Mouse (Mus musculus): ENCODE measurements around the gene Ntrk2. TPM values are rescaled to one million over a fixed set of nuclear protein-coding genes. Genes with fewer than 3 reads are reported as not detected.

Ntrk2 gene
- polyA plus RNA-seq, 1 experiment, result 3.2 TPM

DNA sequence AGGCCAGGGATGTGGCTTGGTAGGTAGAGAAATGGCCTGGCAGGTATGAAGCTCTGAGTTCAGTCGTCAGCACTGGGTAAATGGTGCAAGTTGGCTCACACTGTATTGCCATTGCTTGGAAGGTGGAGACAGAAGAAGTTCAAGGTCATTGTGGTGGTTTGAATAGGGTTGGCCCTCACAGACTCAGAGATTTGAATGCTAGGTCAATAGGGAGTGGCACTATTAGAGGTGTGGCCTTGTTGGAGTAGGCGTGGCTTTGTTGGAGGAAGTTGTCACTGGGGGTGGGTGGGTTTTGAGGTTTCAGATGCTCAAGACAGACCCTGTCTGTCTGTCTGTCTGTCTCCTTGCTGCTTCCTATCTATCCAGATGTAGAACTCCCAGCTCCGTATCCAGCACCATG is 159.5 kb downstream of the Ntrk2 start:
- no peak for DNase-seq (ENCODE audit: low spot score)

DNA sequence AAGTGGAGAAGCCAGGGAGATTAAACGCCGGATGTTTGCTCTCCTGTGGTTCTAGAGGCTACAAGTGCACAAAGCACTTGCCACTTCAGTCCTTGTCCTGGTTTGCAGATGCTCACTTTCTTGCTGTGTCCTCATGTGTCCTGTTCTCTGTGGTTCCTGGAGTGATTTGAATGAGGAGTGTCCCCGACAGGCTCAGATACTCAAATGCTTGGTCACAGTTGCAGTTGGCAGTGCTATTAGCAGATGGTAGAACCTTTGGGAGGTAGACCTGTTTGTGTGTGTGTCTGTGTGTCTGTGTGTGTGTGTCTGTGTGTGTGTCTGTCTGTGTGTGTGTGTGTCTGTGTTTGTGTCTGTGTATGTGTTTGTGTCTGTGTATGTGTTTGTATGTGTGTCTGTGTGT is 160.1 kb downstream of the Ntrk2 start:
- no peak for DNase-seq (ENCODE audit: low spot score)

DNA sequence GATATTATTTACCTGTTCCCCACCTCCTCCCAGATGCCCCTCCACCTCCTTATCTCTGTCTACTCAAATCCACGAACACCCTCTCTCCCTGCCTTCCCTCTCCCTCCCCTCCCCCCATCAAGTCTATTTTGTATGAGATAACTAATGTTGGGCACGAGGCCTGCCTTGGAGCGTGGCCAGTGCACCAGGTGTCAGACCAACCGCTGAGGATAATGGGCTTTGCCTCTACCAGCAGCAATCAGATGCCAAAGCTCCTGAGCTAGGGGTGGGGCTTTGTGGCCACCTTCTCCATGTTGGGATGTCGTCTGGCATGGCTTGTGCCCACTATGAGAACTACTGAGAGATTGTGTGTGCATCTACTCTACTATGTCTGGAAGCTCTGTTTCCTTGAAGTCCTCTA is 161.8 kb downstream of the Ntrk2 start:
- DNase-seq (ENCODE audit: low spot score), result no peak

DNA sequence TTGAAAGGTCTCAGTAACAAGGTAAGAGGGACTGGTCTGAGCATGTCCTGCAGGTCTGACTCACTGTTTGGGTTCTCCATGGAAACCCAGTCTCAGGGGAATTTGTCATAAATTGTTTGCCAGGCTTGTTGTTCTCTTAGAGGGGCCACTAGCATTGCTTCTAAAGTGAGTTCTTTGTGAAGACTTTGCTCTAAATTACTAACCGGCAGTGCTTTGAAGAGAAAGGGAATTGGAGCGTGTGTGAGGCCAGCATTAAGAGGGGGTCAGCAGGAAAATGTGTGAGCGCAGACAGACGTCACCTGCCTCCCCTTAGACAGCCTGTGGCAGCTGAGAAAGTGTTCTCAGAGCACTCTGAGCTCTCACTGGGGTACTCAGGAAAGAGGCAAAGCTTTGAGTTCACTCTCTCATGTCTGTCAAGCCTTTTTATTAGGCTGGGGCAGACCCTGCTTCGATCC is 165.1 kb downstream of the Ntrk2 start:
- DNase-seq (ENCODE audit: low spot score), result no peak

DNA sequence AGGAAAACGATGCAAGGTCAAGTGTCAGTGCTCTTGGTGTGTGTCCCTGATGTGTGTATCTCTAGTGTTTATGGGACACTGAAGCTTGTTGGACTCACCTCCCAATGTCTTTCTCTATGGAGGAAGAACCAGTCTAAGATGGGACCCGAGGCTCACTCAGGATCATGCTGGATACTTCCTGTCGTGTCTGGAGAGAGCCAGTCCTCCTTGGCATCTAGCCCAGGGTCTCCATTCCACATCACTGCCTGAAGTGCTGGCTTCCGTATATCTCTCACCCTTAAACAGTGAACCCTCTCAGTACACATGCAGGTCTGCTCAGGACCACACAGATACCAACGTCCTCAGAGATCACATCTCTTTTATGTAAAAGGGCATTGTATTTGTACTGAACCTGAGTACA is 166.1 kb downstream of the Ntrk2 start:
- no peak for DNase-seq (ENCODE audit: low spot score)

DNA sequence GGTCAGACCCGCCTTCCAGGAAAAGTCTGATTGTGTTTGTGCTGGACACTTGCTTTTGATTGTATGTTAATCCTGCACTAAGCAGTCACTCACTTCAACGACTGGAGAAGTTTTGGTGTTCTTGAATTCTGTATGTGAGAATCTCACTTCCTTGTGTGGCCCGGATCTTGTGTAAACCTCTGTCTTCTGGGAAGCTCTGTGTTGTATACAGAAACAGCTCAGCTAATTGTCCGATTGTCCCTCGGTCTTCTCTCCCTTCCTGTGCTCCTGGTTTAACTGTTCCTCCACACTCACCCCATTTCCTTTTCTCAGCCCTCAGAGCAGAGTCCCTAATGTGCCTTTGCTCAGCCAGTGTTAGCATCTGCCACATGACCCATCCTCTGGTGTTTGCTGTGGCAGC is 190.1 kb downstream of the Ntrk2 start:
- no peak for DNase-seq (ENCODE audit: low spot score)

DNA sequence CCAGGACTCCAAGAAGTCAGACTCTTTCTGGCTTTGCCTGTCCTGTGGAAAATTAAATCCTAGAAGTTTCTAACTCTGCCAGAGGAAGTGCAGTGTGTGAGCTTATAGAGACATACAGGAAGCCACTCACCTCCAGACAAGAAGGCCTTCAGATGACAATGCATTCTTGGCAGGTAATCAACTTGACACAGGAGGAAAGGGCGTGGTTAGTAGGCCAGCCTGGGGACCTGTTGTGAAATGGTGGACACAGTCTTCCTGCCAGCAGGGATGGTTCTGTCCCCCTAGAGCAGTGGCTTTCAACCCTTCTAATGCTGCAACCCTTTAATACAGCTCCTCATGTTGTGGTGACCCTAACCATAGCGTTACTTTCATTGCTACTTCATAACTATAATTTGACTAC is 191.4 kb downstream of the Ntrk2 start:
- DNase-seq (ENCODE audit: low spot score), result no peak

DNA sequence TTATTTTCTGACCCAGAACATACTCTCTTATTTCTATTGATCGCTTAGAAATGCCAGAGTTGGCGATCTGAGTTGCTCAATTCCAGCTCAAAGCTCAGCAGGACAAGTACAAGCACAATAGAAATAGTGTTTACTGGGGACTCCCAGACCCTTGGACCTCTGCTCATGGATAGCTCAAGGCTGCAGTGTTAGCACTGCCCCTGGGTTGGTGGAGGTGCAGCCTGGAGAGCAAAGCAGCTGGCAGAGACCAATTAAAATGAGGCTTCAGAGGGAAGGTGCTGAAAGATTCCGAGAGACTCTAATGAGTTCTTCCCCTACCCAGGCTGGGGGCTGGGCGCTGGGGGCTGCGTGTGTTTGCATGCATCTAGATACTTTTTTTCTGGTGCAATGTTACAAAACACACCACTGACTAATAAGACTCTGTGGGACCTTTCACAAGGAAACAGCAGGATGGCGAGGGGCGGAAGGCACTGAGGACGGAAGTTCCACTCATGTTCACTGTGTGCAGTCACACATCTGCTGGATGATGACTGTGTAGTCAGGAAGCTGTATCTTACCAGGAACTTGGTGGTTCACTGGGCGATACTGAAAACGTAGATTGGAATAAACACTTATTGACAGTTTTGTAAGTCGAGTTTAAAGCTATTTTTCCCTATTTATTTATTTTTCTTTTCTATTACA is 193.1 kb downstream of the Ntrk2 start:
- no peak for DNase-seq (ENCODE audit: low spot score)

DNA sequence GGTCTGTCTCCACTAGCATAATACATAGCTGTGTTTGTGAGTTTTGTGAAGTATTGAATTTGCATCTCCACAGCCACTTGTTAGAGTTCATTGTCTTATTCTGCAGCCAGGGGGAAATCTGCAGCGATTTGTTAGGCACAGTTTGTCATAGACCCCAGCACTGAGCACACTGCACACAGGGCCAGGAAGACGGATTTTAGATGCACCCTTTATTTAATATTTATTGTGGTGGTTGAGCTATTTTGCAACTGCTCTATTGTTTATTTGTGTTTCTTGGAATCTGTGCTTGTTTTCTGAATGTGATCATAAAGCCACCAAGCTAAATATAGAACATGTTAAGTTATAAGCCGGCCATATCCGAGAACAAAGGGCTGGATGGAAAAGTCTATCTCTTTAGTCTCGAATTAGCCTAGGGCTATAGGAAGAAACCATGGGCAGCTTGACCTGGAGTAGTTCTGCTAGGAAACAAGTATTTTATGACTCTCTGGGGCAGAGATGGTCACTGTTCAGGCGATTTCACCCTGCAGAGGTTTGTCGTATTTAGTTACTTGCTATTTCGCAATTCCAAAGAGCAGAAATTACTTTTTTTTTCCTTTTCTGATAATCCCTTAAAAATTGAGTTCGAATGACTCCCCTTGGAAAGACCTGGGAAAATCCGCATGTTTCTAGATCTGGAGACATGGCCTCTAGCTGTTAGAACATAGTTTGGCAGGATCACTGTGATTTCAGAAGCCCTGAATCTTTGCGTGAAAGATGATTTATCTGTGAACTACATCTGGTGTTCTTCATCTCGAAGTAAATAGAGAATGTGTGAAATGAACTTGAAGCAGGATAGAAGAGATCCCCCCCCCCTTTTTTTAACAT is 196.8 kb downstream of the Ntrk2 start:
- no peak for DNase-seq (ENCODE audit: low spot score)

DNA sequence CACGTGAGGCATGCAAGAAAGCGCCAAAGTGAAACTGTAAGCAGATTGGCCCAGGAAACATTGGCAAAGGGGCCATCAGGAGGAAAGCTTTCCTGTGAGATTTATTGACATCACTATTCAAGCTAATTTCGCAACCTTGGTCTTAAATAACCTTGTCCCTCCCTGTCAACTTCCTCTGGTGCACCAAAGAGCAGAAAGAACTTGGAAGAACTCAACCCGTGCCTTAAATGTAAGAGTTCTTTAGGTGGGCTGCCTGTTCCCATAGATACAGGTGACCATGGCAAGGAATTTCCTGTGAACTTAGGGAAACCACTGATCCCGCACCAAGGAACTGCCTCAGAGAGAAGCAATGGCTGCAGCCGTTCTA is 197.4 kb downstream of the Ntrk2 start:
- no peak for DNase-seq (ENCODE audit: low spot score)

DNA sequence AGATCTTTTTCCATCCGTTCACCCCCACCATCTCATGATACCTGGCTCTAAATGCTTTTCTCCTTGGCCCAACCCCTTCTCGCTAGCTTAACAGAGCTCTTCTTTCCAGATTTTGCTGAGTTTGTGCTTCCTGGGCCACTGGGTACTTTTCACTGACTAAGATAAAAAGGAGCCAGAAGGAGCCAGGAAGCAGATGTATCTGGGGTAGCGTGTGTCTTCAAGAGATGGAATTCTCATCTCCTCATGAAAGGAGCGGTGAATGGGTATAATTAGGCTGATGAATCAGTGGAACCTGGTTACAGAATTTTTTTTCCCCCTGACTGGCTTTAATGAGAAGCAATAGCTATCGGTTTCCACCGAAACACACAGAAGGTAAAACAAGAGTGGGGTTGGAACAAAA is 198.2 kb downstream of the Ntrk2 start:
- no peak for DNase-seq (ENCODE audit: low spot score)

DNA sequence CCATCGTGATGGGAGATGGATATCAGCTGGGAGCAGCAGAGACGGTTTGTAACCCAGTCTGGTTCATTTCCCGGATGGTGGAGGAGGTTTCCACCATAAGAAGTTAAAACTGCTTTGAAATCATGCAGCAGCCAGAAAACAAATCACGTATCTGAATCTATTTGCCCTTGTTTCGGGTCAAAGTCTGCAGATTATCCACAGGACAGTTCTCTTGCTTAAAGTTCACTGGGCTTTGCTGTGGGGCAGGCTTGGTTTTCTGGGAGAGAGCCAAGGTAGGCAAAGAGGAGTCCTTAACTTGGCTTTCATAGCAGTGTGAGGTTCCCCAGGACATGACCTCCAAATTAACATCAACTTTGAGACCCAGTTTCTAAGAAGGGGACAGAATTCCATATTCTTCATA is 203.5 kb downstream of the Ntrk2 start:
- no peak for DNase-seq (ENCODE audit: low spot score)

DNA sequence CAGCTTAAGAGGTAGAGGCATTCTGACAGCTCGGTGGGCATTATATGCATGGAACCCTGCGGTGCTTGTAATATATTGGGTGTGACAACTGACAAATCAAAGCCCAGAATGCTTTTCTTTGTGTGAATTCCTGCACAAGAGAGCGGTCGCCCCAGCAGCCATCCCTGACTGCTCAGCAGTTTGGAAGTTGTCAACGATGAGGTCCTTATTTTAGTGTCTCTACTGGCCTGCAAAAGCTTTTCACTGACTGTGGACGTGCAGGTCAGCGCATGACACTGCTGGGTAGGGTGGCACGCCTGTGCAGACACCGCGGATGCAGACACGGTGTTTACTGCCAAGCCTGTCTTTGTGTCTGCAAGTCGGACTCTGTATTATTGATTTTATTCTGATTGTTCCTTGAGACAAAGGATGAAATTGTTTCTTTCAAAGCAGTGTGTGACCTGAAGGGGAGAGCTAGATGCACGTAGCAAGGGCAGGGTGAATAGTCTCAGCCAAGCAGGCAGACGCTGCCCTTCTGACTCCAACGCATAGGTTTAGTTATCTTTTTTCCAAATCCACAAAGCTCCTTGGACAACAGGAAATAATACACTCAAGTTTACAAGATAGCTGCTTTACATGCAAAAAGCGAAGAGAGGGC is 204.6 kb downstream of the Ntrk2 start:
- no peak for DNase-seq (ENCODE audit: low spot score)

DNA sequence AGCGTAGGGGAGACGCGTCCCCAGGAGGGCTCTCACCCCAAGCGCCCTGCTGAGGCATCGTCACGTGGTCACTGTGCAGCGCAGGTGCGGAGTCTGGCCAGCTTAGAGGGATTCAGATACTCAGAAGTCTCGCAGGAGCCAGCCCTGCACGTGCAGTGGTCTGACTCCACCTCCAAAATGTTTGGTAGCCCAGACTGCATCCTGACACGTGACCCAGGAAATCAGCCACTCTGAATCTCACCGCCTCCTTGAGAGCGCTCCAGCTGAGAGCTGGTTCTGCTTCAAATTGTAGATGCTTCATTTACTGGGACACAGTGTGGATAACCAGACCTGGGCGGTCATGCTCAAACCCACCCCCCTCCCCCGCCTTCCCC is 205.1 kb downstream of the Ntrk2 start:
- DNase-seq (ENCODE audit: low spot score), result peak; percentile 47

DNA sequence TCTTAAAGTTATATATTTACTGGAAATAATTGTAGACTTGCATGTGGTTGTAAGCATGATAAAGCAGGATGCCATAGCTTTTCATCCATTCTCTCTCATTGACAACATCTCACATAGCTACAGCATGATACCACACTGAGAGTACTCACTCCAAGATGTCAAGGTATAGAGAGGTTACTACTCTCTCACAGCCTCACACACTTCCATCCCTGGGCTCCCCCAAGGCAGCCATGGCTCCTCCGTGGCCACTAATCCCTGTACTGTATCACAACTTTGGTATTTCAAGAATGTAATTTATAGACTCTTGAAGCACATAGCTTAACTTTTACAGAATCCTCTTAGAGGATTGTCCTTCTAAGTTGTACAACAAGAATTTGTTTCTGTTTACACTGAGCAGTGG is 209.0 kb downstream of the Ntrk2 start:
- DNase-seq (ENCODE audit: low spot score), result no peak

DNA sequence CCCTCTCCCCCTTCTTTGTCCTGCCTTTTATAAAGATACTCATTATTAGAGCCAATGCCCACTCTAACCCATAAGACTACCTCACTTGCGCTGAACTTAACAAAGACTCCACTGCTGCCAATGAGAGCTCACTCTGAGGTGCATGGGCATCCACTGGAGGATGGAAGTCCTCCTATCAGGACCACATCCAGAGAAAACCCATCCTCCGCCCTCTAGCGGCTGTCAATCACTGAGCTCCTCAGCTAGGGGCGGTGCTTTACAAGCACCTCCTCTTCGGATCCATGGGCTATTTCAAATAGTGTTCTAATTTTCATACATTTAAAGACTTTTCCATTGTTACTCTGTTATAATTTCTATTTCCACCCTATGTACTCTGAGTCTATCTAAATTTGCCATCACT is 210.8 kb downstream of the Ntrk2 start:
- DNase-seq (ENCODE audit: low spot score), result no peak

DNA sequence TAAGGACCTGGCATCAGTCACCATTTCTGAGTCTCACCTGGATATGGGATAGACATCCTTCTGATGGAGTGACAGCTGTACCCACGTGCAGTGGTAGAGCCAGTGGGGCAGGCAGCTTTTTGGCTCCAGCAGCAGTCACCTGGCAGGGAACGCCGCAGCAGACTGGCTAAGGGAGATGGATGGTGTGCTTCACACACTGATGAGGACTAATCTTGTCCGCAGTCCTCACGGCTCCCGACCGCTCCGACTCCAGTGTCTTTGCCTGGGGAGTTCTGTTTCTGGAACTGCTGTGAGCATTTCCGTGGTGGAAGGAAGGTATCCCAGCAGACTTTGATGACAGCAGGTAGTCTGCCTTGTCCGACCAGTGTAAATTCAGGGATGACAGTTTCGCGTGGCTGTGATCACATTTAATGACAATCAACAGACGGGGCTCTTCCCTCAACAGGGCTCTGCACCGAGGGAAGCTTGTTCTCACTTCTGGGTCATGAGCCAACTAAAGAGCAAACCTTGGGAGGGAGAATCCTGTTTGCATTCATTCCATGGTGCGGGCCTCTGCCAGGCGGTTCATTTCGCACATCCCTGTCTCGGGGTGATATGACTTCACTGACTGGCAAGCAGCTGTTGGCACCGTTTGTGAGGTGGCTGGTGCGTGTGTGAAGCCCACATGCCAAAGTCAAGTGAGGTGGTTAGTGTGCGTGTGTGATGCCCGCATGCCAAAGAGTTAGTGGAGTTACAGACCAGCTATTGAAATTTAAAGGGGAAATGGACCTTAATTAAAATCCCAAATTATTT is 216.1 kb downstream of the Ntrk2 start:
- DNase-seq (ENCODE audit: low spot score), result no peak

DNA sequence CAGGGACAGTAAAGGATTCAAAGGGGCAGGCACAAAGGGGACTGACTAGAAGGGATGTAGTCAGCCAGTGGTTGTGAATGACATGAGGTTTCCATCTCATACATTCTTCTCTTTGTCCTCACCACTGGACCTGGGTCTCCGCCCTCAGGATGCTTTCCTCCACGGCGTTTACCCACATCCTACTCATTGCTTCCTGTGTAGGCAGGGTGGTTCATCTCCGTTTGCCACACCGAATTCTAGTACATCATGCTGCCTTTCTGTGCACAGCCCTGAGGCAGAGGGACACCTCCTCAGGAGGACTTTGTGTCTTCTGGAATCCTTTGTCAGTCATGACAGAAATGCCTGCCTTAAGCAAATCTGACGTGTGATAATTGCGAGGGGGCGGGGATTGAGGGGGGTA is 219.3 kb downstream of the Ntrk2 start:
- no peak for DNase-seq (ENCODE audit: low spot score)

DNA sequence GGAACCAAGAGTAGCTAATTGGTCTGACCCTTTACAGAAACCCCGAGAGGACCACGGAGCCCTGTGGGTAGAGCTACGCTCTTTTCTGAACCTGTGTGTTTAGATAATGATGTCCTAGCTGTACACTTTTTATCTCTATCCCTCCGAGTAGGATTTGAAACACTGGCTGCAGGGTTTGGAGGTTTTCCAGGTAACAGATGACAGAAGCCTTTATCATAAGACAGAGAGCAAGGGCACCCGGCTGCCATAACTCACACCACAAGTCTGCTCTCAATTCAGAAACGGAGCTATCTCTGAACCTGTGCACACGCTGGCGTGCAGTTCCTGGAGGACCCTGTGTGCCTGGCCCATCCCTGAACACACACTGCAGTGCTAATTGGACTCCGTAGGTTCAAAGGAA is 221.1 kb downstream of the Ntrk2 start:
- no peak for DNase-seq (ENCODE audit: low spot score)

DNA sequence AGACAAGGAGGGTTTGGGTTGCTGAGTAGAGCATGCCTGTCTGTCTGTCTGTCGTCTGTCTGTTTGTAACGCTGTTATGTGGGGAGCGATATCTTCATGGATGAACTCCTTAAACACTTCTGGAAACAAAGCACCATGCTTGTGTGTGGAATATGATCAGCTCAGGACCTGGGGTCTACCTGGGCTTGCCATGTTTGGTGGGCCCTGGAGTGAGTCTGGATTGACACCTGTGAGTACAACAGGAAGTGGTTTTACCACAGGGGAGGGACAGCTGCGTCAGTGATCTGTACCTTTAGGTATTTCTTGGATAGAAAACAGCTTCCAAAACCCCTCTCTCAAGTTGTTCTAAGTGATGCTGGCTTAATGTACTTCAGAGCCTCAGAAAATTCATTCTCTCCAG is 222.2 kb downstream of the Ntrk2 start:
- no peak for DNase-seq (ENCODE audit: low spot score)

DNA sequence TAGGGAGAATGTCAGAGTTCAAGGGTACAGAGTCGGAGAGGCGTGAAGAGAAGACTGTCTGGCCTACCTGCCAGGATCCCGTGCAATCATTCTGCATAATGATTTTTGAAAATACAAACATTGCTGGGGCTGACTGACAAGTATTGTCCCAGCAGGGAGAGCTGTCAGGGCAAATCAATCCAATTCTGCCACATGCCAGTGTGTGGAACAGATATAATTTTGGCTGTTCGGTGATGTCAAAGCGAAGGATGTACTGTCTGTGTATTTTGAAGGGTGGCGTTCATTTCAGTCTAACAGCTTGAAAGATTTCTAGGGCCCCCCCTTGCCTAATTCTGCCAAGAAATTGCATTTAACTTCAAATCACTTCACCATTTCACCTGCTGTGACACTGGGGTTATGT is 224.2 kb downstream of the Ntrk2 start:
- DNase-seq (ENCODE audit: low spot score), result no peak
